In genomic region chr2:49312629-49313447, GRCm38 (mm10) we compare ENCODE assay signal across 7 mouse cellular contexts.
A peak's percentile ranks its signal among the peaks of the same experiment; 100 is the strongest.
DNase-seq lines count a peak whose midpoint lies in the region; ATAC-seq lines count a peak whose summit lies in the region.

No protein-coding gene starts in this region.

- peak; percentile 93 for ATAC-seq in intestine, embryonic 16.5 days
- ATAC-seq in midbrain, embryonic 11.5 days (ENCODE audit: low FRiP score): peak; percentile 90

- peak overlapping the region; percentile 47 for H3K4me3 ChIP-seq in intestine, embryonic 16.5 days (ENCODE audit: low read length)
- H3K4me3 ChIP-seq in midbrain, embryonic 11.5 days (ENCODE audit: low read depth, low read length): peak overlapping the region; percentile 15; the same call in 1 of the 2 replicates

- peak overlapping the region; percentile 46 for H3K4me2 ChIP-seq in intestine, embryonic 16.5 days (ENCODE audit: low read depth, low read length)
- peak overlapping the region; percentile 38 for H3K4me2 ChIP-seq in midbrain, embryonic 11.5 days

- no peaks in the 10 kb centered on the region for H3K4me1 ChIP-seq in intestine, embryonic 16.5 days (ENCODE audit: control insufficient read depth, insufficient read depth, low read length)
- H3K4me1 ChIP-seq in midbrain, embryonic 11.5 days (ENCODE audit: control insufficient read depth, insufficient read depth, low read length): 0 out of 2 replicates have a peak, but pooled peaks cover 2% of the 10 kb centered on the region

- intact Hi-C loops in left cerebral cortex, postnatal 36 days (cut with DNase I): loop anchor here (2.0 kb wide), 1 partner anchor 404 kb away; no protein-coding TSS in a partner anchor

- WGBS in intestine, embryonic 16.5 days: 40% methylated on average over 19 of the region's 19 CpGs
- 51% methylated on average over 19 of the region's 19 CpGs for WGBS in midbrain, embryonic 11.5 days

- H3K9me3 ChIP-seq in intestine, embryonic 16.5 days (ENCODE audit: control insufficient read depth, low read length): no peaks in the 10 kb centered on the region
- no peaks in the 10 kb centered on the region for H3K9me3 ChIP-seq in midbrain, embryonic 11.5 days (ENCODE audit: control insufficient read depth, low read length)

- no peaks in the 10 kb centered on the region for H3K36me3 ChIP-seq in intestine, embryonic 16.5 days (ENCODE audit: control insufficient read depth, insufficient read depth, low read length)
- no peaks in the 10 kb centered on the region for H3K36me3 ChIP-seq in midbrain, embryonic 11.5 days (ENCODE audit: control insufficient read depth, insufficient read depth, low read length)

- H3K9ac ChIP-seq in intestine, embryonic 16.5 days (ENCODE audit: low read depth, low read length): peak overlapping the region; percentile 48; the same call in 1 of the 2 replicates
- 0 out of 2 replicates have a peak overlapping the region, but pooled peaks have one; percentile 38 for H3K9ac ChIP-seq in midbrain, embryonic 11.5 days (ENCODE audit: low read length)

- no peak overlapping the region for H3K27ac ChIP-seq in intestine, embryonic 16.5 days (ENCODE audit: low read length)
- H3K27ac ChIP-seq in midbrain, embryonic 11.5 days (ENCODE audit: low read depth, low read length): no peak overlapping the region

- peak; percentile 84 for DNase-seq in adrenal gland, adult 2 months
- DNase-seq in embryo, embryonic 9.5 days (ENCODE audit: extremely low spot score): peak; percentile 76
- peak; percentile 62 to 83 for DNase-seq in gastrocnemius, postnatal 4 days (ENCODE audit: low spot score in 2 of 2)
- peak; percentile 79 to 84 for DNase-seq in left cerebral cortex, postnatal 36 days (ENCODE audit: low spot score in 2 of 2)
- peak; percentile 97 for DNase-seq in midbrain, embryonic 11.5 days (ENCODE audit: low spot score, missing footprints)
- peak; percentile 50 for DNase-seq in skeletal muscle tissue, adult 2 months (ENCODE audit: low read depth, low spot score)

- no peaks in the 10 kb centered on the region for H3K27me3 ChIP-seq in intestine, embryonic 16.5 days (replicated peaks; ENCODE audit: control insufficient read depth, insufficient read depth, low read length)
- H3K27me3 ChIP-seq in midbrain, embryonic 11.5 days (ENCODE audit: control insufficient read depth, insufficient read depth, low read length): no peaks in the 10 kb centered on the region
